Mouse (Mus musculus) neural tube, embryonic 15.5 days (tissue): Measurements from ENCODE around the gene Stard13. TPM values are rescaled to one million over a fixed set of nuclear protein-coding genes. Genes with fewer than 3 reads are reported as not detected.
A peak's percentile ranks its signal among the peaks of the same experiment; 100 is the strongest.

Experiments
- ATAC-seq: fragments of 200-750 bp; cut with Nextera tagmentation; 2 replicates; pipeline ENCODE4 v1.8.0; 2017; ENCODE audit warnings: mild to moderate bottlenecking, moderate TSS enrichment, moderate library complexity; ENCODE audit not compliant: low FRiP score
- H3K27ac ChIP-seq: fragments of 300-500 bp; sonication (generic); replicated peaks from 2 replicates; pipeline ENCODE4 v1.5.1; 2015; ENCODE audit warnings: mild to moderate bottlenecking, inconsistent platforms
- H3K27me3 ChIP-seq: fragments of 300-500 bp; sonication (generic); replicated peaks from 2 replicates; pipeline ENCODE4 v1.6.1; 2015; ENCODE audit warnings: inconsistent platforms
- H3K36me3 ChIP-seq: fragments of 300-500 bp; sonication (generic); 2 replicates; pipeline ENCODE4 v1.6.1; 2015; ENCODE audit warnings: inconsistent platforms
- H3K4me1 ChIP-seq: fragments of 300-500 bp; sonication (generic); 2 replicates; pipeline ENCODE4 v1.6.1; 2015; ENCODE audit warnings: inconsistent platforms
- H3K4me2 ChIP-seq: fragments of 300-500 bp; sonication (generic); 2 replicates; pipeline ENCODE4 v1.6.1; 2015; ENCODE audit warnings: inconsistent platforms, mild to moderate bottlenecking, moderate library complexity
- H3K4me3 ChIP-seq: fragments of 300-500 bp; sonication (generic); replicated peaks from 2 replicates; pipeline ENCODE4 v1.5.1; 2015; ENCODE audit warnings: mild to moderate bottlenecking, inconsistent platforms
- H3K9ac ChIP-seq: fragments of 300-500 bp; sonication (generic); replicated peaks from 2 replicates; pipeline ENCODE4 v1.6.1; 2015; ENCODE audit warnings: mild to moderate bottlenecking, inconsistent platforms
- H3K9me3 ChIP-seq: fragments of 300-500 bp; sonication (generic); replicated peaks from 2 replicates; pipeline ENCODE4 v1.6.1; 2016; ENCODE audit warnings: inconsistent platforms
- WGBS: fragments of 180-500 bp; shearing (Covaris S2); methylation state at CpG from one replicate; pipeline ENCODE4 v1.1.7; 2015; ENCODE audit warnings: mixed read lengths; 5-methylcytosine and 5-hydroxymethylcytosine counted together
- polyA plus RNA-seq: library from polyadenylated mRNA; unstranded; fragments of >200 nt; fragmentation: Nextera tagmentation; extraction: Ambion mirVana; gene quantifications from 2 replicates; pipeline ENCODE4 v1.2.1, GENCODE M21; 2015

Gene Stard13
- polyA plus RNA-seq, 1 experiment from 2014 or later: 5.9 TPM

DNA sequence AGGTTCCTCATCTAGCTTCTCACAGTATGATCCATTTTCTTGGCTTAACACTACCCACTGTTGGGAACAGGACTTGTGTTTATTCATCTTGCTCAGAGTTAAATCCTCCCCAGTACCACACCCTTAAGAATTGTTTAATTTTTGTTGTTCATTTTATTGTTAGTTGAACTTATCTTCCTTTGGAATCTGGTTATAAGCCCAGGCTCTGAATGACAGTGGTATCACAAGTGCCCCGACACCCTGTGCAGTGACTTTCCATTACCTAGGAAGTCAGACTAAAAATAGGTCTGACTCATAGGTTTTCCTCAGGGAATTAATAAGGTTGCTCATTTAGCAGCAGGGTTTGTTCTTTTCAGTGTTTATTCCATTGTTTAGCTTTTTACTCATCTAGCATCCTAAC lies 168.4 kb downstream of the Stard13 start:
- WGBS: 85% methylated on average over 1 of the region's 1 CpGs
- Histone ChIP-seq H3K27me3 (no peaks in the 10 kb centered on the region), H3K9me3 (no peaks in the 10 kb centered on the region), H3K4me3 (no peak overlapping the region), H3K36me3 (peaks cover 15% of the 10 kb centered on the region), H3K9ac (no peak overlapping the region), H3K4me1 (peaks cover 6% of the 10 kb centered on the region), H3K4me2 (no peak overlapping the region), H3K27ac (no peak overlapping the region)
- no peak for ATAC-seq

- Histone ChIP-seq H3K9me3 (no peaks in the 10 kb centered on the region), H3K27ac (no peak overlapping the region), H3K36me3 (peaks cover 15% of the 10 kb centered on the region), H3K4me2 (no peak overlapping the region), H3K4me3 (no peak overlapping the region), H3K4me1 (peaks cover 10% of the 10 kb centered on the region), H3K9ac (no peak overlapping the region), H3K27me3 (no peaks in the 10 kb centered on the region)
- no peak for ATAC-seq
- WGBS: 96% methylated on average over 2 of the region's 2 CpGs
These were observed 171.7 kb downstream of the Stard13 start for GRCm38 (mm10) chr5:151061942-151062341.

DNA sequence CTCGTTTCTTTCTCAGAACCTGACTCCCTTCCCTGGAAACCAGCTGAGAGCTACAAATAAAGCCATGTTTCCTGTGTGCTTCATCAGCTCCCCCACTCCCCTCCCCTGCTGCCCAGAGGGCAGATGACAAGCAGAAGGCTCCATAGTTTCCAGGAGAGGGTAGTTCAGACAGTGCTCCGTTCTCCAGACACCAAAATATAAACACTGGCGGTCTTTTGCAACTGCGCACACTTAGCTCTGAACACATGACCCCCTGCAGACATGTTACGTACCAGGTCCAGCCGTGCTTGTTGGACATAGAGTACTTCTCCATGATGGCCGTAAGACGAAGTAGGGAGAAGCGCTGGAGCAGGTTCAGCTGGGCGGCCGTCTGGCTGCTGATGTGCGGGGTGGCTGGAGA lies 173.2 kb downstream of the Stard13 start:
- Histone ChIP-seq H3K27ac (peak overlapping the region; percentile 45; the same call in 1 of the 2 replicates), H3K9ac (no peak overlapping the region), H3K4me2 (peak overlapping the region; percentile 32), H3K4me1 (peaks cover 20% of the 10 kb centered on the region), H3K36me3 (peaks cover 15% of the 10 kb centered on the region), H3K27me3 (no peaks in the 10 kb centered on the region), H3K4me3 (no peak overlapping the region), H3K9me3 (no peaks in the 10 kb centered on the region)
- ATAC-seq: no peak
- WGBS: 45% methylated on average over 12 of the region's 12 CpGs

GRCm38 (mm10) chr5:151059772-151060171 lies 173.9 kb downstream of the Stard13 start:
- Histone ChIP-seq H3K9ac (no peak overlapping the region), H3K36me3 (peaks cover 15% of the 10 kb centered on the region), H3K4me1 (peaks cover 20% of the 10 kb centered on the region), H3K27me3 (no peaks in the 10 kb centered on the region), H3K4me3 (no peak overlapping the region), H3K9me3 (no peaks in the 10 kb centered on the region), H3K27ac (no peak overlapping the region), H3K4me2 (no peak overlapping the region)
- ATAC-seq: no peak
- WGBS: 89% methylated on average over 5 of the region's 5 CpGs

- Histone ChIP-seq H3K9ac (no peak overlapping the region), H3K27ac (no peak overlapping the region), H3K9me3 (no peaks in the 10 kb centered on the region), H3K4me1 (peaks cover 20% of the 10 kb centered on the region), H3K27me3 (no peaks in the 10 kb centered on the region), H3K36me3 (peaks cover 15% of the 10 kb centered on the region), H3K4me3 (no peak overlapping the region), H3K4me2 (no peak overlapping the region)
- 91% methylated on average over 10 of the region's 10 CpGs for WGBS
- no peak for ATAC-seq
These were observed 174.3 kb downstream of the Stard13 start for GRCm38 (mm10) chr5:151059352-151059751.

DNA sequence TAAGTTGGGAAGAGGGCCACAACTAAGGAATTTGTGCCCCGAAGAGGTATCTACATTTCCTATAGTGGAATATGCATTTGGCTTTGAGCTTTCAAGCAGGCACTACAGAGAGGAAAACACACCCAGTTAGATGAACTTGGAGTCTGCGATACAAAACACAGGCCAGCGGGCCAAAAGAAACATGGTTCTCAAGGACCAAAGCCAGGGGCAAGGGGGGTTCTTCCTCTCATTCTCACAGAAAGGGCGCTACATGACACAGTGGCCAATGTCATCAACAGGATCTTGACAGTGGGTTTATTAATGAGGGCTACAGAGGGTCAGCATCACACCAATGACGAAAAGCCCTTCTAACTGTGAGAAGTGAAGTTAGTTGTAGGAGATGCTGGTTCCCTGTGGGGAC lies 175.9 kb downstream of the Stard13 start:
- H3K36me3 ChIP-seq: peaks cover 13% of the 10 kb centered on the region
- H3K4me1 ChIP-seq: peaks cover 23% of the 10 kb centered on the region
- H3K9ac ChIP-seq: no peak overlapping the region
- ATAC-seq: no peak
- H3K9me3 ChIP-seq: no peaks in the 10 kb centered on the region
- 91% methylated on average over 5 of the region's 5 CpGs for WGBS
- no peak overlapping the region for H3K4me2 ChIP-seq
- H3K4me3 ChIP-seq: no peak overlapping the region
- H3K27me3 ChIP-seq: no peaks in the 10 kb centered on the region
- H3K27ac ChIP-seq: no peak overlapping the region

GRCm38 (mm10) chr5:151056920-151057294 lies 176.7 kb downstream of the Stard13 start:
- ATAC-seq: no peak
- peaks cover 23% of the 10 kb centered on the region for H3K4me1 ChIP-seq
- H3K36me3 ChIP-seq: peaks cover 9% of the 10 kb centered on the region
- no peaks in the 10 kb centered on the region for H3K27me3 ChIP-seq
- no peak overlapping the region for H3K4me3 ChIP-seq
- 69% methylated on average over 6 of the region's 6 CpGs for WGBS
- H3K9me3 ChIP-seq: no peaks in the 10 kb centered on the region
- peak overlapping the region; percentile 77 for H3K27ac ChIP-seq
- no peak overlapping the region for H3K4me2 ChIP-seq
- no peak overlapping the region for H3K9ac ChIP-seq

- H3K27me3 ChIP-seq: no peaks in the 10 kb centered on the region
- no peak overlapping the region for H3K4me3 ChIP-seq
- no peaks in the 10 kb centered on the region for H3K9me3 ChIP-seq
- peaks cover 5% of the 10 kb centered on the region; the same call in 1 of the 2 replicates for H3K36me3 ChIP-seq
- no peak overlapping the region for H3K9ac ChIP-seq
- H3K4me1 ChIP-seq: peaks cover 23% of the 10 kb centered on the region
- H3K27ac ChIP-seq: peak overlapping the region; percentile 77
- H3K4me2 ChIP-seq: no peak overlapping the region
- ATAC-seq: peak; percentile 75
- 56% methylated on average over 12 of the region's 12 CpGs for WGBS
These were observed 177.2 kb downstream of the Stard13 start for GRCm38 (mm10) chr5:151056255-151056919.

- no peak overlapping the region for H3K9ac ChIP-seq
- no peaks in the 10 kb centered on the region for H3K9me3 ChIP-seq
- H3K4me1 ChIP-seq: peaks cover 21% of the 10 kb centered on the region
- no peaks in the 10 kb centered on the region for H3K27me3 ChIP-seq
- H3K4me3 ChIP-seq: no peak overlapping the region
- no peak overlapping the region for H3K4me2 ChIP-seq
- 91% methylated on average over 11 of the region's 11 CpGs for WGBS
- ATAC-seq: peak; percentile 25; the same call in 1 of the 2 replicates
- peak overlapping the region; percentile 77 for H3K27ac ChIP-seq
- H3K36me3 ChIP-seq: peaks cover 5% of the 10 kb centered on the region; the same call in 1 of the 2 replicates
These were observed 178.1 kb downstream of the Stard13 start for GRCm38 (mm10) chr5:151055426-151056090.

- H3K9ac ChIP-seq: no peak overlapping the region
- no peaks in the 10 kb centered on the region for H3K27me3 ChIP-seq
- no peak overlapping the region for H3K4me2 ChIP-seq
- WGBS: 64% methylated on average over 4 of the region's 4 CpGs
- no peak for ATAC-seq
- H3K36me3 ChIP-seq: peaks cover 5% of the 10 kb centered on the region; the same call in 1 of the 2 replicates
- no peak overlapping the region for H3K4me3 ChIP-seq
- peaks cover 16% of the 10 kb centered on the region for H3K4me1 ChIP-seq
- H3K9me3 ChIP-seq: no peaks in the 10 kb centered on the region
- H3K27ac ChIP-seq: peak overlapping the region; percentile 45
These were observed 178.9 kb downstream of the Stard13 start for GRCm38 (mm10) chr5:151054743-151055114.

GRCm38 (mm10) chr5:151054100-151054742 lies 179.4 kb downstream of the Stard13 start:
- Histone ChIP-seq H3K27me3 (no peaks in the 10 kb centered on the region), H3K9ac (no peak overlapping the region), H3K36me3 (peaks cover 5% of the 10 kb centered on the region; the same call in 1 of the 2 replicates), H3K27ac (peak overlapping the region; percentile 45; the same call in 1 of the 2 replicates), H3K4me1 (peaks cover 16% of the 10 kb centered on the region), H3K4me2 (no peak overlapping the region), H3K4me3 (no peak overlapping the region), H3K9me3 (no peaks in the 10 kb centered on the region)
- ATAC-seq: no peak; the same call in 1 of the 2 replicates
- 49% methylated on average over 7 of the region's 7 CpGs for WGBS

GRCm38 (mm10) chr5:151053190-151053589 lies 180.4 kb downstream of the Stard13 start:
- Histone ChIP-seq H3K9me3 (no peaks in the 10 kb centered on the region), H3K27me3 (no peaks in the 10 kb centered on the region), H3K4me2 (no peak overlapping the region), H3K36me3 (peaks cover 5% of the 10 kb centered on the region; the same call in 1 of the 2 replicates), H3K4me3 (no peak overlapping the region), H3K4me1 (peaks cover 16% of the 10 kb centered on the region), H3K27ac (no peak overlapping the region), H3K9ac (no peak overlapping the region)
- no peak for ATAC-seq
- 94% methylated on average over 5 of the region's 5 CpGs for WGBS
